Mouse (Mus musculus) C2C12 (cell line): ENCODE results near the gene Slc4a5.

ENCODE experiments used
- CEBPB ChIP-seq: IDR thresholded peaks from one replicate; pipeline ENCODE4 v1.6.1; 2011; ENCODE audit warnings: low read depth, mild to moderate bottlenecking, control low read depth, moderate library complexity
- CTCF ChIP-seq: IDR thresholded peaks from one replicate; pipeline ENCODE4 v1.5.1; 2011; ENCODE audit not compliant: control insufficient read depth, insufficient read depth, insufficient read length
- MYOG ChIP-seq: IDR thresholded peaks from one replicate; pipeline ENCODE4 v1.6.1; 2011; ENCODE audit not compliant: control insufficient read depth, insufficient read length; ENCODE audit errors: extremely low read depth
- USF1 ChIP-seq: IDR thresholded peaks from one replicate; pipeline ENCODE4 v1.6.1; 2011; ENCODE audit warnings: low read depth, mild to moderate bottlenecking, control low read depth, moderate library complexity

DNA sequence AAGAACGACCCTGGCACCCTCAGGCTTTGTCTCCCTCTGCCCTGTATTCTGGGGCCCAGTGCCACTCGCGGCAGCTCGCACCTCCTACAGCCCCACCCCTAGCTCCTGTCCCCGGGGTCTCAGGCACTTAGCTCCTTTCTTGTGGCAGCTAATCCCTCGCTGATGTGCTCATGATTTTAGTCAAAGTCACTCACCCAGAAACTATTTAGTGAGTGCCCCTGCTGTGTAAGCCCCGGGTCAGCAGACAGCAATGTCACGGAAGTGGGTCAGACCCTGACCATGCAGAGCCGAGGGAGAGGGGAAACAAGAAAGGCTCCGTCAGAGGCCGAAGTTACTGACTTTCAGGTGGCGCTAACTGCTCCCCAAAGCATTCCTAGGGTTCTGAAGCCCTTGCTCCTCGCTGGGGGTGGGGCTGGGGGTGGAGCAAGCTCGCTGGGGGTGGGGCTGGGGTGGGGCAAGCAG is 14.7 kb downstream of the Slc4a5 start:
- TF ChIP-seq CTCF (no peak), MYOG (no peak), CEBPB (no peak), USF1 (no peak)
